Mouse (Mus musculus) liver, postnatal 0 days (tissue): ENCODE measurements around the gene Pde4d.

ENCODE experiments used
- CTCF ChIP-seq: sonication (generic); IDR thresholded peaks from 2 replicates; pipeline ENCODE4 v1.5.1; 2016; ENCODE audit warnings: antibody characterized with exemption, low read depth
- EP300 ChIP-seq: IDR thresholded peaks from 2 replicates; pipeline ENCODE4 v1.6.1; 2016; ENCODE audit warnings: antibody characterized with exemption, low read depth, mild to moderate bottlenecking

DNA sequence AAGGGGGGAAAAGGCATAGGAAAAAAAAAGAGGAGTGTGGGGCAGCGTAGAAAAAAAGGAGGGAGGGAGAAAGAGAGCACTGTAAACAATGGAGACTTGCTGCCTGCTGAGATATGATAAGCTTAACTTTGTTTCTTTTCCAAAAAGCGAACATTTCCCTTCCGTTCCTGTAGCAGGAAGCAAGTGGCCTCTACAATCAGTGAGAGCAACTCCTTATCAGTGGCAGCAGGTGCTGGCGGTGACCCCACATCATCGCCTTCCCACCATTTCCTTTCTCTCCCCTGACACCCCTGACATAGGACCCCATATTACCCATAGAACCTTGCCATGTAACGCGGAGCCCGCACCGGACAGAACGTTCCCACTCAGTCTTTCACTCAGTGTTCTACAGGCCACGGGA lies 197.5 kb downstream of the Pde4d start:
- TF ChIP-seq CTCF (no peak), EP300 (no peak)
